Mouse (Mus musculus): Measurements from ENCODE around the gene Pld3. TPM values are rescaled to one million over a fixed set of nuclear protein-coding genes. Genes with fewer than 3 reads are reported as not detected.

Gene Pld3
- total and polyA plus RNA-seq, 2 experiments, result 8.3 to 37.4 TPM

DNA sequence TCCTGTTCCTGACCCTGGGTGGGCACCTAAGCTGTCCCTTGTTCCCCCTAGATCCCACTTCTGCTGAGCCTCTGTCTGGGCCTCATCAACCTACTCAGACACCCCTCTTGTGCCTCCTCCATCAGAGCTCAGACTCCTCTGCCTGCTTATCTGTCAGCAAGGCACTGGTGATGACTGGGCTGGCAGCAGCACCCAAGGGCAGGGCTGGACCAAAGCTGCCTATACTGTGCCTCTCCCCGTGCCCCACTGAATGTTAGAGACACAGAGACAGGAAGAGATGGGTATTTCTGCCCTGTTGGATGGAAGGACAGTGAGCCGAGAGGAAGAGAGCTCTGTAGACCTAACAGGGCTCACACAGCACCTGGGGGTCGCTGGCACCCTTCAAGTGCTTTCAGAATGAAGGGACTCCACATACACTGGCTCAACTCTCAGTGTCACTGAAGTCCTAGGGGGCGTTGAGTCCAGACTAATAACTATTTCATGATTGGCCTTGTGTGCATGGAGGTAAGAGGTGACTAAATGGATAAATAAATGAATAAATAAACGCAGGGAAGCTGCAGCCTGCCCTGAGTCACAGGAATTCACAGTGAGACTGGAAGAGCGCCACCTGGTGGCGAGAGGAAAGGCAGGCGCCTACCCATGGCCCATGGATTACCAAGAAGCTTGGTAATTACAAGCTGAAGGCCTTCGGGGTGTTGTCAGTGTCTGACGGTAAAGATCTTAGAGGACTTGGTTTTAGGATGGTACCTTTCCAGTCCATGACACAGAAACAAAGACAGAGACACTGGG, 26.8 kb downstream of the Pld3 start:
- no peaks in the 10 kb centered on the region for H3K4me1 ChIP-seq (ENCODE audit: control insufficient read depth, insufficient read depth, low read length)
- WGBS, result 20% methylated on average over 10 of the region's 10 CpGs
- no peak overlapping the region for H3K4me3 ChIP-seq (ENCODE audit: insufficient read depth, low read depth, low read length)
- TF ChIP-seq CTCF (IDR thresholded peaks at IDR 0.05; ENCODE audit: low read depth, low read length) (peak; percentile 95), POLR2A (IDR thresholded peaks at IDR 0.05; ENCODE audit: extremely low read depth, insufficient read depth, low read length) (no peak)
- no peaks in the 10 kb centered on the region for H3K27me3 ChIP-seq (ENCODE audit: control insufficient read depth, insufficient read depth, low read length)
- H3K79me2 ChIP-seq (ENCODE audit: control insufficient read depth, insufficient read depth, low read length), result no peaks in the 10 kb centered on the region
- peak; percentile 46 for DNase-seq (ENCODE audit: extremely low read depth, low read depth, low spot score)
- H3K9ac ChIP-seq (ENCODE audit: low read depth, low read length), result no peak overlapping the region
- no peaks in the 10 kb centered on the region for H3K36me3 ChIP-seq (ENCODE audit: control insufficient read depth, insufficient read depth, low read length)
- H3K27ac ChIP-seq (replicated peaks; ENCODE audit: insufficient read depth, low read depth, low read length), result no peak overlapping the region

DNA sequence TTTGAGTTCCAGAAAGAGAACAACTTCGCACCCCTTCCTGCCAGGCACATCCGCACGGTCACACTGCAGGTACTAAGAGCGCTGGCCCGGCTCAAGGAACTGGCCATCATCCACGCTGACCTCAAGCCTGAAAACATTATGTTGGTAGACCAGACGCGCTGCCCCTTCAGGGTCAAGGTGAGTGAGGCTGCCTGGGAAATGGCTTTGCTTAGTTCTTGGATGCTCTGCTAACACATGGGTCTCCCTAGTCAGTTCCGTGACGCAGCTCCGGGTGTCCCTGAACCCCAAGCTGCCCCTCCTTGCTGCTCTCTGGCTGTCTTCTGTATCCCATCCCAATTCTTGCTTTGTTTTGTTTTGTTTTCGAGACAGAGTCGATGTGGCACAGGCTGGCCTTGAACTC, 29.2 kb downstream of the Pld3 start:
- Histone ChIP-seq H3K4me3 (ENCODE audit: insufficient read depth, low read depth, low read length) (no peak overlapping the region), H3K27ac (replicated peaks; ENCODE audit: insufficient read depth, low read depth, low read length) (no peak overlapping the region)

DNA sequence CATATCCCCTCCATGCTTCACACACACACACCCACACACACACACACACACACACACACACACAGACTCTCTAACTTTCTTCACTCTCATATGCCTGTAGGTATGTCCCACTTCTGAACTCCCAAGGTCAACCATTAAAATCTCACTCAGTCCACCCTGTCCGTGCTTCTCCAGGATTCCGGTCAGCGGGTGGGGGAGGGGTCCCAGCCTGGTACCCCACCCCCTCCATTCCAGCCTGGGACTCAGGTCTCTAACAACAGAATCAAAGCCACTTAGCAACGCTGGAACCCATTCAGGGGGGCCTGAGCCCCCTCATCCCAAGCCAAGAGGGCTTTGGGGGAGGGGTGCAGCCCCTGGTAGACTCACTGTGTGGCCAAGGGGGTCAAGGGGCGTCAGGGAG, 30.1 kb downstream of the Pld3 start, which contains the start of gene Hipk4:
Hipk4 (plus strand) TSS at position 301 of the 400 bp plus-strand sequence.
- H3K4me1 ChIP-seq (ENCODE audit: control insufficient read depth, insufficient read depth, low read length), result no peaks in the 10 kb centered on the region
- H3K27ac ChIP-seq (replicated peaks; ENCODE audit: insufficient read depth, low read depth, low read length), result no peak within 1 kb of the TSS
- H3K36me3 ChIP-seq (ENCODE audit: control insufficient read depth, insufficient read depth, low read length), result no peaks in the 10 kb centered on the region
- H3K9ac ChIP-seq (ENCODE audit: low read depth, low read length), result no peak within 1 kb of the TSS
- no peak for TF ChIP-seq CTCF (IDR thresholded peaks at IDR 0.05; ENCODE audit: low read depth, low read length)
- no peak for TF ChIP-seq POLR2A (IDR thresholded peaks at IDR 0.05; ENCODE audit: extremely low read depth, insufficient read depth, low read length)
- H3K27me3 ChIP-seq (ENCODE audit: control insufficient read depth, insufficient read depth, low read length), result no peaks in the 10 kb centered on the region
- WGBS, result 64% methylated on average over 5 of the region's 5 CpGs
- no peak within 1 kb of the TSS for H3K4me3 ChIP-seq (ENCODE audit: insufficient read depth, low read depth, low read length)
- no peaks in the 10 kb centered on the region for H3K79me2 ChIP-seq (ENCODE audit: control insufficient read depth, insufficient read depth, low read length)
- DNase-seq (ENCODE audit: extremely low read depth, low read depth, low spot score), result no peak

More for the DNA sequence above, 29.2 kb downstream of the Pld3 start:
- Histone ChIP-seq H3K36me3 (ENCODE audit: control insufficient read depth, insufficient read depth, low read length) (no peaks in the 10 kb centered on the region), H3K4me1 (ENCODE audit: control insufficient read depth, insufficient read depth, low read length) (no peaks in the 10 kb centered on the region), H3K79me2 (ENCODE audit: control insufficient read depth, insufficient read depth, low read length) (no peaks in the 10 kb centered on the region), H3K9ac (ENCODE audit: low read depth, low read length) (no peak overlapping the region), H3K27me3 (ENCODE audit: control insufficient read depth, insufficient read depth, low read length) (no peaks in the 10 kb centered on the region)
- WGBS, result 91% methylated on average over 13 of the region's 13 CpGs
- no peak for TF ChIP-seq POLR2A (IDR thresholded peaks at IDR 0.05; ENCODE audit: extremely low read depth, insufficient read depth, low read length)
- TF ChIP-seq CTCF (IDR thresholded peaks at IDR 0.05; ENCODE audit: low read depth, low read length), result no peak
- no peak for DNase-seq (ENCODE audit: extremely low read depth, low read depth, low spot score)

GRCm38 (mm10) chr7:27520599-27520998, 32.4 kb downstream of the Pld3 start:
- H3K27me3 ChIP-seq (ENCODE audit: control insufficient read depth, insufficient read depth, low read length), result no peaks in the 10 kb centered on the region
- no peaks in the 10 kb centered on the region for H3K4me1 ChIP-seq (ENCODE audit: control insufficient read depth, insufficient read depth, low read length)
- H3K36me3 ChIP-seq (ENCODE audit: control insufficient read depth, insufficient read depth, low read length), result no peaks in the 10 kb centered on the region
- no peak overlapping the region for H3K4me3 ChIP-seq (ENCODE audit: insufficient read depth, low read depth, low read length)
- WGBS, result 80% methylated on average over 1 of the region's 1 CpGs
- no peak for TF ChIP-seq CTCF (IDR thresholded peaks at IDR 0.05; ENCODE audit: low read depth, low read length)
- no peak for TF ChIP-seq POLR2A (IDR thresholded peaks at IDR 0.05; ENCODE audit: extremely low read depth, insufficient read depth, low read length)
- H3K79me2 ChIP-seq (ENCODE audit: control insufficient read depth, insufficient read depth, low read length), result no peaks in the 10 kb centered on the region
- no peak overlapping the region for H3K9ac ChIP-seq (ENCODE audit: low read depth, low read length)
- H3K27ac ChIP-seq (replicated peaks; ENCODE audit: insufficient read depth, low read depth, low read length), result no peak overlapping the region
- DNase-seq (ENCODE audit: extremely low read depth, low read depth, low spot score), result no peak

DNA sequence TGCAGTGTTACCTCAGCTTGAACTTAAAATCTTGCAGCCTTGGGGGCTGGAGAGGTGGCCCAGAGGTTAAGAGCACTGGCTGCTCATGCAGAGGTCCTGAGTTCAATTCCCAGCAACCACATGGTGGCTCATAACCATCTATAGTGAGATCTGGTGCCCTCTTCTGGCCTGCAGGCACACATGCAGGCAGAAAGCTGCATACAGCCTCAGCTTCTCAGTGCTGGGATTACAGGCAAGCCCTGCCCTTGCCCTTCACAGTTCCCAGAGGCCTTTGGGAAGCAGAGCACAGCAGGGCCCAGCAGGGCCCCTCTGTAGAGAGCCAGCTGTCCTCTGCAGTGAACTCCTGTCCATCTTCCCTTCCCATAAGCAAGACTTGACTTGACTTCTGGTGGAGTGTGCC, 32.9 kb downstream of the Pld3 start:
- no peaks in the 10 kb centered on the region for H3K79me2 ChIP-seq (ENCODE audit: control insufficient read depth, insufficient read depth, low read length)
- no peak overlapping the region for H3K4me3 ChIP-seq (ENCODE audit: insufficient read depth, low read depth, low read length)
- no peaks in the 10 kb centered on the region for H3K4me1 ChIP-seq (ENCODE audit: control insufficient read depth, insufficient read depth, low read length)
- H3K27ac ChIP-seq (replicated peaks; ENCODE audit: insufficient read depth, low read depth, low read length), result no peak overlapping the region
- H3K36me3 ChIP-seq (ENCODE audit: control insufficient read depth, insufficient read depth, low read length), result no peaks in the 10 kb centered on the region
- no peak for DNase-seq (ENCODE audit: extremely low read depth, low read depth, low spot score)
- TF ChIP-seq CTCF (IDR thresholded peaks at IDR 0.05; ENCODE audit: low read depth, low read length), result no peak
- no peak for TF ChIP-seq POLR2A (IDR thresholded peaks at IDR 0.05; ENCODE audit: extremely low read depth, insufficient read depth, low read length)
- H3K27me3 ChIP-seq (ENCODE audit: control insufficient read depth, insufficient read depth, low read length), result no peaks in the 10 kb centered on the region
- no peak overlapping the region for H3K9ac ChIP-seq (ENCODE audit: low read depth, low read length)

DNA sequence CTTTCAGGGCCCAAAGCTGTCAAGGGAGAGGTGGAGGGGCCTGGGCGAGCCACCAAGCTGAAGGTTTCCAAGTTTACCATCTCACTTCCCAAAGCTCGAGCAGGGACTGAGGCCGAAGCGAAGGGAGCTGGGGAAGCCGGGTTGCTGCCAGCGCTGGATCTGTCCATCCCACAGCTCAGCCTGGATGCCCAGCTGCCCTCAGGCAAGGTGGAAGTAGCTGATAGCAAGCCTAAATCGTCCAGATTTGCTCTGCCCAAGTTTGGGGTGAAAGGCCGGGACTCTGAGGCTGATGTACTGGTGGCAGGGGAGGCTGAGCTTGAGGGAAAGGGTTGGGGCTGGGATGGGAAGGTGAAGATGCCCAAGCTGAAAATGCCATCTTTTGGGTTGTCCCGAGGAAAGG, 34.7 kb downstream of the Pld3 start:
- no peak overlapping the region for H3K4me3 ChIP-seq (ENCODE audit: insufficient read depth, low read depth, low read length)
- TF ChIP-seq CTCF (IDR thresholded peaks at IDR 0.05; ENCODE audit: low read depth, low read length), result no peak
- no peak for TF ChIP-seq POLR2A (IDR thresholded peaks at IDR 0.05; ENCODE audit: extremely low read depth, insufficient read depth, low read length)
- no peaks in the 10 kb centered on the region for H3K27me3 ChIP-seq (ENCODE audit: control insufficient read depth, insufficient read depth, low read length)
- no peaks in the 10 kb centered on the region for H3K4me1 ChIP-seq (ENCODE audit: control insufficient read depth, insufficient read depth, low read length)
- H3K27ac ChIP-seq (replicated peaks; ENCODE audit: insufficient read depth, low read depth, low read length), result no peak overlapping the region
- no peaks in the 10 kb centered on the region for H3K79me2 ChIP-seq (ENCODE audit: control insufficient read depth, insufficient read depth, low read length)
- WGBS, result 83% methylated on average over 9 of the region's 9 CpGs
- no peaks in the 10 kb centered on the region for H3K36me3 ChIP-seq (ENCODE audit: control insufficient read depth, insufficient read depth, low read length)
- H3K9ac ChIP-seq (ENCODE audit: low read depth, low read length), result no peak overlapping the region
- DNase-seq (ENCODE audit: extremely low read depth, low read depth, low spot score), result no peak
